Mouse (Mus musculus) stomach, embryonic 16.5 days (tissue): Measurements from ENCODE around the gene Lrrc8e. TPM values are rescaled to one million over a fixed set of nuclear protein-coding genes. Genes with fewer than 3 reads are reported as not detected.

ENCODE experiments used
- ATAC-seq: fragments of 200-750 bp; cut with Nextera tagmentation; 2 replicates; pipeline ENCODE4 v1.8.0; 2017; ENCODE audit warnings: moderate number of reproducible peaks, moderate TSS enrichment; ENCODE audit not compliant: insufficient read depth, low FRiP score
- H3K27ac ChIP-seq: fragments of 300-500 bp; sonication (generic); 2 replicates; pipeline ENCODE4 v1.5.1; 2014; ENCODE audit warnings: low read length
- H3K27me3 ChIP-seq: fragments of 300-500 bp; sonication (generic); 2 replicates; pipeline ENCODE4 v1.6.1; 2014; ENCODE audit warnings: low read length, control low read depth, mixed read lengths; ENCODE audit not compliant: control insufficient read depth, insufficient read depth
- H3K36me3 ChIP-seq: fragments of 300-500 bp; sonication (generic); 2 replicates; pipeline ENCODE4 v1.6.1; 2014; ENCODE audit warnings: low read length; ENCODE audit not compliant: control insufficient read depth, insufficient read depth
- H3K4me1 ChIP-seq: fragments of 300-500 bp; sonication (generic); 2 replicates; pipeline ENCODE4 v1.6.1; 2014; ENCODE audit warnings: low read length, control low read depth, mixed read lengths; ENCODE audit not compliant: control insufficient read depth, insufficient read depth
- H3K4me2 ChIP-seq: fragments of 300-500 bp; sonication (generic); 2 replicates; pipeline ENCODE4 v1.6.1; 2014; ENCODE audit warnings: low read depth, low read length, mixed read lengths
- H3K4me3 ChIP-seq: fragments of 300-500 bp; sonication (generic); replicated peaks from 2 replicates; pipeline ENCODE4 v1.5.1; 2014; ENCODE audit warnings: mild to moderate bottlenecking, low read length
- H3K9ac ChIP-seq: fragments of 300-500 bp; sonication (generic); 2 replicates; pipeline ENCODE4 v1.6.1; 2014; ENCODE audit warnings: low read length
- H3K9me3 ChIP-seq: fragments of 300-500 bp; sonication (generic); replicated peaks from 2 replicates; pipeline ENCODE4 v1.6.1; 2016; ENCODE audit warnings: low read length, control low read depth; ENCODE audit not compliant: control insufficient read depth
- WGBS: fragments of 180-500 bp; shearing (Covaris S2); extraction: QIAGEN DNeasy Blood & Tissue Kit; methylation state at CpG from one replicate; pipeline ENCODE4 v1.1.7; 2014; 5-methylcytosine and 5-hydroxymethylcytosine counted together
- polyA plus RNA-seq: library from polyadenylated mRNA; unstranded; fragments of >200 nt; fragmentation: Nextera tagmentation; extraction: Ambion mirVana; gene quantifications from 2 replicates; pipeline ENCODE4 v1.2.1, GENCODE M21; 2015

Gene Lrrc8e
- polyA plus RNA-seq, result 6.1 and 9.2 TPM in 2 replicates

DNA sequence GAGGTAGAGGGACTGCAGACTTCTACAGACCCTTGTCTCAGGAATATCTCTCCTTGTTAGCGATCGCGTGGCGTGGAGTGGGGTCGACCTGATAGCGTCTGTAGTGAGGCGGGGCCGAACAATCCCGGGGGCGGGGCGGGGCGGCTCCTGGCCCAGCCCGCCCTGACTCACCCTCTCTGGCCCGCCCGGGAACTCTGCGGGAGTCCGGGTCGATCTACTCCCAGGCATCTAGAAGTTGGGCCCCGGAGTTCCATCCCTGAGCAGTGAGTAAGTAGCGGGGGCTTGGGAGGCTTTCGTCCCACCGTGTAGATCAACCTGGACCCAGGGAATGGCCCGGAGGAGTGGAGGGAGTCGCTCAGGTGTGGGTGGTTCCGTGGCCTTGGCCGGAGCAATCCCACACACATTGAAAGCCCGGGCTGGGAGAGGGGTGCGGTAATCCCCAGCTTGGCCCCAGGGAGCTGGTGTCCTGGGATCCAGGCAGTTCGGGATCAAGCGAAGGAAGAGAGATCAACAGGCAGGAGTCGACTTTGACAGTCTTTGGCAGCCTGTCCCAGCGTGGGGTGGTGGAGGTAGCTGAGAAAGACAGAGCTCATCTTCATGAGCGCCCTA lies at the start of gene Lrrc8e:
Lrrc8e (plus strand) TSS at position 89 of the 609 bp plus-strand sequence.
- Histone ChIP-seq H3K4me1 (0 out of 2 replicates have a peak, but pooled peaks cover 4% of the 10 kb centered on the region), H3K27ac (no peak within 1 kb of the TSS), H3K27me3 (peaks cover 6% of the 10 kb centered on the region; the same call in 1 of the 2 replicates), H3K9ac (peak within 1 kb of the TSS; percentile 75), H3K4me3 (peak within 1 kb of the TSS; percentile 51), H3K9me3 (no peaks in the 10 kb centered on the region), H3K4me2 (peak within 1 kb of the TSS; percentile 62), H3K36me3 (no peaks in the 10 kb centered on the region)
- ATAC-seq, result peak; percentile 87
- 6% methylated on average over 33 of the region's 33 CpGs for WGBS

DNA sequence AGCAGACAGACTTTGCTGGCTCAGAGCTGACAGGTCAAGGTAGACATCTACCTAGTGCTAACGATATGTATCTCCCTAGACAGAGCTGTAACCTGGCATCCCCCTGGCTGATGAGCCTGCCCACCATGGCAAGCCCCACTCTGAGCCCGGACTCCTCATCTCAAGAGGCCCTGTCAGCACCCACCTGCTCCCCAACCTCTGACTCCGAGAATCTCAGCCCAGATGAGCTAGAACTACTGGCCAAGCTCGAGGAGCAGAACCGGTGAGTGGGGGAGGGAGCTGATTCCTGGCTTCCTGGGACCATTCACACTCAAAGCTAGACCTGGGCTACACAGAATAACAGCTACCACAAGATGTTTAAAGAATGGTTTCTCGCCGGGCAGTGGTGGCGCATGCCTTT lies 43.2 kb upstream of the Lrrc8e start:
- H3K27me3 ChIP-seq, result no peaks in the 10 kb centered on the region
- no peak for ATAC-seq
- peaks cover 18% of the 10 kb centered on the region; the same call in 1 of the 2 replicates for H3K36me3 ChIP-seq
- H3K9ac ChIP-seq, result no peak overlapping the region
- H3K27ac ChIP-seq, result no peak overlapping the region
- no peaks in the 10 kb centered on the region for H3K4me1 ChIP-seq
- H3K9me3 ChIP-seq, result no peaks in the 10 kb centered on the region
- 80% methylated on average over 8 of the region's 8 CpGs for WGBS
- H3K4me3 ChIP-seq, result no peak overlapping the region
- no peak overlapping the region for H3K4me2 ChIP-seq

- ATAC-seq, result no peak
- H3K9me3 ChIP-seq, result no peaks in the 10 kb centered on the region
Measured at GRCm38 (mm10) chr8:4186151-4186550, 40.5 kb upstream of the Lrrc8e start.

GRCm38 (mm10) chr8:4188605-4189004 lies 38.0 kb upstream of the Lrrc8e start:
- Histone ChIP-seq H3K36me3 (peaks cover 18% of the 10 kb centered on the region; the same call in 1 of the 2 replicates), H3K4me1 (no peaks in the 10 kb centered on the region), H3K27me3 (no peaks in the 10 kb centered on the region), H3K9me3 (no peaks in the 10 kb centered on the region), H3K27ac (no peak overlapping the region), H3K9ac (no peak overlapping the region), H3K4me2 (no peak overlapping the region), H3K4me3 (no peak overlapping the region)
- ATAC-seq, result no peak

More at GRCm38 (mm10) chr8:4186151-4186550, 40.5 kb upstream of the Lrrc8e start:
- 82% methylated on average over 2 of the region's 2 CpGs for WGBS
- Histone ChIP-seq H3K9ac (no peak overlapping the region), H3K36me3 (peaks cover 18% of the 10 kb centered on the region; the same call in 1 of the 2 replicates), H3K27me3 (no peaks in the 10 kb centered on the region), H3K4me2 (no peak overlapping the region), H3K4me1 (no peaks in the 10 kb centered on the region), H3K4me3 (no peak overlapping the region), H3K27ac (no peak overlapping the region)

GRCm38 (mm10) chr8:4189031-4189722 lies 37.5 kb upstream of the Lrrc8e start:
- Histone ChIP-seq H3K27me3 (no peaks in the 10 kb centered on the region), H3K4me1 (no peaks in the 10 kb centered on the region), H3K9me3 (no peaks in the 10 kb centered on the region), H3K36me3 (peaks cover 18% of the 10 kb centered on the region; the same call in 1 of the 2 replicates), H3K4me3 (no peak overlapping the region), H3K4me2 (no peak overlapping the region), H3K9ac (no peak overlapping the region), H3K27ac (no peak overlapping the region)
- WGBS, result 25% methylated on average over 3 of the region's 3 CpGs
- no peak for ATAC-seq

DNA sequence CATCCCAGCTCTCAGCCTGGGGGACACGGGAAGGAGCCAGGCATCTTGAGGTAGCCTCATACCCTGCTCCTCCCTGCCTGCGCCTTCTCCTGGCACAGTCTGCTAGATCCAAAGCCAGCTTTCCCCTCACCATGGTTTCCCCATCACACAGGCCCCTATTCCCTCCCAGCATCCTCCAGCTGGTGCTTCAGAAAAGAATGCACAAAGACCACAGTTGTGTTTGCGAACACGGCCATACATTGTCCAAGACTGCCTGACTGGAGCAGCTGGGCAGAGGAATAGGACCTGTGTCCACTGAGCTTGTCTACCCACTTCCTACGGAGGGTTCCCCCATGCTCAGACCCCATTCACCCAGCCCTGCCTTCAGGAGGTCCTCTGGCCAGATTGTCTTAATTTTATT lies 34.3 kb upstream of the Lrrc8e start:
- H3K36me3 ChIP-seq, result peaks cover 4% of the 10 kb centered on the region; the same call in 1 of the 2 replicates
- no peak overlapping the region for H3K9ac ChIP-seq
- H3K9me3 ChIP-seq, result no peaks in the 10 kb centered on the region
- ATAC-seq, result peak; percentile 23; the same call in 1 of the 2 replicates
- no peak overlapping the region for H3K4me2 ChIP-seq
- H3K4me1 ChIP-seq, result no peaks in the 10 kb centered on the region
- H3K4me3 ChIP-seq, result no peak overlapping the region
- H3K27me3 ChIP-seq, result no peaks in the 10 kb centered on the region
- H3K27ac ChIP-seq, result no peak overlapping the region
- 57% methylated on average over 5 of the region's 5 CpGs for WGBS

- 0 out of 2 replicates have a peak overlapping the region, but pooled peaks have one; percentile 8 for H3K4me2 ChIP-seq
- H3K36me3 ChIP-seq, result no peaks in the 10 kb centered on the region
- ATAC-seq, result peak; percentile 80
- H3K4me1 ChIP-seq, result no peaks in the 10 kb centered on the region
- H3K27me3 ChIP-seq, result no peaks in the 10 kb centered on the region
- H3K9me3 ChIP-seq, result no peaks in the 10 kb centered on the region
- H3K27ac ChIP-seq, result 0 out of 2 replicates have a peak overlapping the region, but pooled peaks have one; percentile 7
- 11% methylated on average over 18 of the region's 18 CpGs for WGBS
- H3K4me3 ChIP-seq, result no peak overlapping the region
- 0 out of 2 replicates have a peak overlapping the region, but pooled peaks have one; percentile 9 for H3K9ac ChIP-seq
Measured at GRCm38 (mm10) chr8:4192807-4193587, 33.6 kb upstream of the Lrrc8e start.

GRCm38 (mm10) chr8:4193588-4193894 lies 33.1 kb upstream of the Lrrc8e start:
- Histone ChIP-seq H3K27ac (no peak overlapping the region), H3K4me2 (0 out of 2 replicates have a peak overlapping the region, but pooled peaks have one; percentile 8), H3K4me3 (no peak overlapping the region), H3K27me3 (no peaks in the 10 kb centered on the region), H3K36me3 (no peaks in the 10 kb centered on the region), H3K9me3 (no peaks in the 10 kb centered on the region), H3K4me1 (no peaks in the 10 kb centered on the region), H3K9ac (0 out of 2 replicates have a peak overlapping the region, but pooled peaks have one; percentile 9)
- WGBS, result 52% methylated on average over 7 of the region's 7 CpGs
- peak; percentile 16; the same call in 1 of the 2 replicates for ATAC-seq
